In genomic region chr14:47649631-47650337, GRCm38 (mm10) we compare ENCODE assay signal across 7 mouse cellular contexts. TPM values are rescaled to one million over a fixed set of nuclear protein-coding genes. Genes with fewer than 3 reads are reported as not detected.
DNase-seq lines count a peak whose midpoint lies in the region; ATAC-seq and TF ChIP-seq lines count a peak whose summit lies in the region.

No protein-coding gene starts in this region.

- intact Hi-C loops in heart, postnatal 14 days (cut with DNase I): no loop called here

- peak overlapping the region; percentile 81 for H3K4me2 ChIP-seq in forebrain, embryonic 11.5 days (ENCODE audit: low read depth, low read length, severe bottlenecking)

- under 1% methylated on average over 46 of the region's 46 CpGs for WGBS in bone marrow, adult 2 months
- WGBS in forebrain, embryonic 11.5 days: under 1% methylated on average over 45 of the region's 46 CpGs

- TF ChIP-seq POLR2A in bone marrow, adult 2 months (IDR thresholded peaks at IDR 0.05; ENCODE audit: borderline replicate concordance, control insufficient read depth, low read depth, low read length): no peak; the same call in 1 of the 2 replicates

- peak overlapping the region; percentile 79 for H3K27ac ChIP-seq in bone marrow, adult 2 months (ENCODE audit: control insufficient read depth, insufficient read depth, low read depth, low read length, poor library complexity)
- peak overlapping the region; percentile 87 for H3K27ac ChIP-seq in forebrain, embryonic 11.5 days (ENCODE audit: low read depth, low read length)
- H3K27ac ChIP-seq in layer of hippocampus, adult 2 months: peak overlapping the region; percentile 93

- no peak for ATAC-seq in G1E (ENCODE audit: extremely low read depth, insufficient number of reproducible peaks, low FRiP score, poor library complexity, severe bottlenecking)
- ATAC-seq in forebrain, embryonic 11.5 days (replicated peaks; ENCODE audit: low FRiP score): peak; percentile 83

- no peak for TF ChIP-seq CTCF in G1E (IDR thresholded peaks at IDR 0.05; ENCODE audit: low read depth, low read length)
- no peak for TF ChIP-seq CTCF in bone marrow, adult 2 months (IDR thresholded peaks at IDR 0.05; ENCODE audit: control insufficient read depth, insufficient read depth, low read length)
- no peak for TF ChIP-seq CTCF in layer of hippocampus, adult 2 months (conservative IDR thresholded peaks at IDR 0.05)

- peaks cover 16% of the 10 kb centered on the region for H3K36me3 ChIP-seq in G1E (replicated peaks)
- H3K36me3 ChIP-seq in forebrain, embryonic 11.5 days (ENCODE audit: control insufficient read depth, insufficient read depth, low read length): no peaks in the 10 kb centered on the region

- no peaks in the 10 kb centered on the region for H3K27me3 ChIP-seq in G1E (ENCODE audit: insufficient read depth, low read length)
- no peaks in the 10 kb centered on the region for H3K27me3 ChIP-seq in forebrain, embryonic 11.5 days (ENCODE audit: control insufficient read depth, insufficient read depth, low read length)

- peak; percentile 28 for DNase-seq in G1E (ENCODE audit: low spot score)
- peak; percentile 84 for DNase-seq in forebrain, embryonic 11.5 days (ENCODE audit: low spot score)
- peak; percentile 70 for DNase-seq in heart, postnatal 14 days
- peak; percentile 5 to 41 for DNase-seq in layer of hippocampus, adult 2 months (ENCODE audit: low spot score in 2 of 2)
- peak; percentile 54 for DNase-seq in lung, postnatal 36 days
- peak; percentile 63 for DNase-seq in retina, postnatal 7 days (ENCODE audit: low read depth, low spot score)

- H3K9me3 ChIP-seq in G1E (replicated peaks): no peaks in the 10 kb centered on the region
- no peaks in the 10 kb centered on the region for H3K9me3 ChIP-seq in forebrain, embryonic 11.5 days (ENCODE audit: control insufficient read depth, low read length)

- H3K4me3 ChIP-seq in G1E (ENCODE audit: low read depth, low read length): peak overlapping the region; percentile 91
- peak overlapping the region; percentile 82 for H3K4me3 ChIP-seq in bone marrow, adult 2 months (replicated peaks; ENCODE audit: control insufficient read depth, low read depth, low read length)
- H3K4me3 ChIP-seq in forebrain, embryonic 11.5 days (ENCODE audit: low read depth, low read length): peak overlapping the region; percentile 93
- peak overlapping the region; percentile 77 for H3K4me3 ChIP-seq in layer of hippocampus, adult 2 months

- H3K9ac ChIP-seq in forebrain, embryonic 11.5 days (ENCODE audit: low read length): peak overlapping the region; percentile 97

- peaks cover 50% of the 10 kb centered on the region for H3K4me1 ChIP-seq in G1E (ENCODE audit: insufficient read depth, low read depth, low read length)
- no peaks in the 10 kb centered on the region for H3K4me1 ChIP-seq in bone marrow, adult 2 months (ENCODE audit: control insufficient read depth, insufficient read depth, low read length)
- H3K4me1 ChIP-seq in forebrain, embryonic 11.5 days (replicated peaks; ENCODE audit: control insufficient read depth, insufficient read depth, low read length): peaks cover 5% of the 10 kb centered on the region; the same call in 1 of the 2 replicates

RNA-seq across cellular contexts. Expression of gene Ktn1, which starts 1.5 kb away (rescaled TPM):
- total RNA-seq in G1E (2014; fragmentation: Nextera tagmentation): 471 and 478 TPM in 2 replicates
- total RNA-seq in G1E (2017): 153 and 206 TPM in 2 replicates
- polyA plus RNA-seq in G1E (2012): 10.4 and 18.6 TPM in 2 replicates
- polyA plus RNA-seq in bone marrow, adult 2 months (2011; ENCODE audit: insufficient read depth, insufficient read length, low replicate concordance, missing spikeins): 22.9 and 26.7 TPM in 2 replicates
- polyA plus RNA-seq in forebrain, embryonic 11.5 days (2014; fragmentation: Nextera tagmentation; extraction: Ambion mirVana): 85.1 and 106 TPM in 2 replicates
- 100 to 1,000 TPM; 152 to 172 TPM for total RNA-seq in heart, postnatal 14 days (2021)
- 10 to 100 TPM; 82.8 to 95.2 TPM for total RNA-seq in layer of hippocampus, adult 2 months (2021)

Comparison
In these comparisons a context has a peak if more than half of its experiments do, and no peak if none do; other contexts are left out.
1. DNase-seq: peak in every context shown above with its lines; median percentile 84 in forebrain, embryonic 11.5 days; 70 in heart, postnatal 14 days; 63 in retina, postnatal 7 days; 54 in lung, postnatal 36 days; 28 in G1E; 23 in layer of hippocampus, adult 2 months.